Mouse (Mus musculus) intestine, embryonic 15.5 days (tissue): ENCODE results near the gene Fam214a. TPM values are rescaled to one million over a fixed set of nuclear protein-coding genes. Genes with fewer than 3 reads are reported as not detected.

Source experiments
- ATAC-seq: fragments of 200-750 bp; cut with Nextera tagmentation; 2 replicates; pipeline ENCODE4 v1.8.0; 2017; ENCODE audit warnings: moderate TSS enrichment, moderate library complexity
- H3K27ac ChIP-seq: fragments of 300-500 bp; sonication (generic); 2 replicates; pipeline ENCODE4 v1.5.1; 2015; ENCODE audit warnings: mild to moderate bottlenecking, inconsistent platforms
- H3K27me3 ChIP-seq: fragments of 300-500 bp; sonication (generic); replicated peaks from 2 replicates; pipeline ENCODE4 v1.6.1; 2015; ENCODE audit warnings: inconsistent platforms
- H3K36me3 ChIP-seq: fragments of 300-500 bp; sonication (generic); 2 replicates; pipeline ENCODE4 v1.6.1; 2015; ENCODE audit warnings: inconsistent platforms
- H3K4me1 ChIP-seq: fragments of 300-500 bp; sonication (generic); replicated peaks from 2 replicates; pipeline ENCODE4 v1.6.1; 2015; ENCODE audit warnings: inconsistent platforms
- H3K4me2 ChIP-seq: fragments of 300-500 bp; sonication (generic); replicated peaks from 2 replicates; pipeline ENCODE4 v1.6.1; 2015; ENCODE audit warnings: mild to moderate bottlenecking, inconsistent platforms
- H3K4me3 ChIP-seq: fragments of 300-500 bp; sonication (generic); replicated peaks from 2 replicates; pipeline ENCODE4 v1.5.1; 2015; ENCODE audit warnings: inconsistent platforms
- H3K9ac ChIP-seq: fragments of 300-500 bp; sonication (generic); 2 replicates; pipeline ENCODE4 v1.6.1; 2015; ENCODE audit warnings: inconsistent platforms
- H3K9me3 ChIP-seq: fragments of 300-500 bp; sonication (generic); 2 replicates; pipeline ENCODE4 v1.6.1; 2016; ENCODE audit warnings: inconsistent platforms
- WGBS: fragments of 180-500 bp; shearing (Covaris S2); methylation state at CpG from one replicate; pipeline ENCODE4 v1.1.7; 2015; 5-methylcytosine and 5-hydroxymethylcytosine counted together
- polyA plus RNA-seq: library from polyadenylated mRNA; unstranded; fragments of >200 nt; fragmentation: Nextera tagmentation; extraction: Ambion mirVana; gene quantifications from 2 replicates; pipeline ENCODE4 v1.2.1, GENCODE M21; 2015

Fam214a gene
- polyA plus RNA-seq, 1 experiment from 2014 or later = 7.8 TPM

DNA sequence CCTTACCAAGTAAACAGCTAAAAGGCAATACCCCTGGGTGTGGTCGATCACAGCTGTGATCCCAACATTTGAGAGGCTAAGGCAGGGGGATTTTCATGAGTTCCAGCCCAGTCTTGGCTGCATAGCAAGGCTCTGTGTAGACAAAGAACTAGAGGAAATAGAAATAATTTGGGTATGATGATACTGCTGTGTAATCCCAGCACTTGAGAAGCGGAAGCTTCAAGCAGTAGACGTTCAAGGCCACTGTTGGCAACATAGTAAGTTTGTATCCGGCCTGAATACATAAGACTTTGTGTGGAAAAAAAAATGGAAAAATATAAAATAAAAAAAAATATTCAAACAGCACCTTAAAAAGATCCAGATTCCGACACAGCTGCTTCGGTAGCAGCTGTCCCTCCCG, 69.9 kb downstream of the Fam214a start:
- H3K4me3 ChIP-seq = no peak overlapping the region
- H3K27me3 ChIP-seq = no peaks in the 10 kb centered on the region
- 77% methylated on average over 7 of the region's 7 CpGs for WGBS
- no peak overlapping the region for H3K4me2 ChIP-seq
- H3K36me3 ChIP-seq = no peaks in the 10 kb centered on the region
- no peak overlapping the region for H3K9ac ChIP-seq
- no peak overlapping the region for H3K27ac ChIP-seq
- ATAC-seq = no peak
- H3K4me1 ChIP-seq = 0 out of 2 replicates have a peak, but pooled peaks cover 3% of the 10 kb centered on the region
- no peaks in the 10 kb centered on the region for H3K9me3 ChIP-seq

DNA sequence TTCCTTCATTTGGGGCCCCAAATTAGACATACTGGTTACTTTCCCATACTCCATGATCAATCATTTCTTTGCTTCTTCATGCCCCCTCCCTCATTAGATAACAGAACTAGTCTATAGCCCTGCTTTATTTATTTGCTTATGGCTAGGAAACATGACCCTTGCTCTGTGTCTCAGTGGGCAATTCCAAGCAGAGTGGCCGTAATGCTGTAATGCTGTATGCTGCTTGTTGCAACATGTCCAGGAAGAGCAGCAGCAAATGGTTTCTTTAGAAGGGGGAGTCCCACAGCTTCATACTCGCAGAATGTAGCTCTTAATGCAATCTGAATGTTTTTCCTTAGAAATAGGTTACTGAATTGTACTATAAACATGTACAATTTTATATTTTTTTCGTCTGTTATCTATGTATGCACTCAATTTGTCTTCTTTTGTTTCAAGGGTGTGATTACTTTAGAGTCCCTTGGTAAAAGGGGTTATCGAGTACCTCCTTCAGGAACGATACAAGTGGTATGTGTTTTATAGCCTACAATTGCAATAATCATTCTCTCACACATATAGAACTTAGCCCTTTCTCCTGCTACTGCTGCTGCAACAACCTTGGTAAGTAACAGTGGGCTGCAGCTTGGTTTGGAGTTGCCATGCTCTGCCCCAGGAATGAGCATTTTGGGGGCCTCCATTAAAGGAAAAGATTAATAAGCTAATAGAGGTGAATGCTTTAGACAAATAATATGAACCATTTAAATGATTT, 70.6 kb downstream of the Fam214a start:
- Histone ChIP-seq H3K9ac (no peak overlapping the region), H3K27me3 (no peaks in the 10 kb centered on the region), H3K27ac (no peak overlapping the region), H3K9me3 (no peaks in the 10 kb centered on the region), H3K4me2 (no peak overlapping the region), H3K36me3 (no peaks in the 10 kb centered on the region), H3K4me1 (0 out of 2 replicates have a peak, but pooled peaks cover 3% of the 10 kb centered on the region), H3K4me3 (no peak overlapping the region)
- ATAC-seq = peak; percentile 83
- WGBS = 49% methylated on average over 5 of the region's 5 CpGs

DNA sequence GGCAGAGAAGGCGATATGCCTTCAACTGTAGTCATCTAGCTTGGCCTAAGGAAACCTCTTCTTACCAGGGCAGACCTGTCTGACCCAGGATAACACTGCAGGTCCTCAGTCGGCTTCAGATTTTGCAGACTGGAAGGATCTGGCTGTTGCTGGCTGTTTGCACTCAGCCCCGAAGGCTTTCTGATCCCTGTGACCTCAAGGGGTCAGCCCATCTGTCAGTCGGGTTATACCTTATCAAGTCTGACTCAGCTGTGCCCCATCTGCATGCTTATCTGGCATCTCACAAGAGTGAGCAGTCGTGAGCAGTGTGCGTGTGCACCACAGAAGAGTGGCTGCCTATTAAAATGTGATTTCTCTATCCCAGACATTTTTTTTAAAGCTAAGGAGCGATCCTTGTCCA, 71.4 kb downstream of the Fam214a start:
- H3K4me3 ChIP-seq = no peak overlapping the region

DNA sequence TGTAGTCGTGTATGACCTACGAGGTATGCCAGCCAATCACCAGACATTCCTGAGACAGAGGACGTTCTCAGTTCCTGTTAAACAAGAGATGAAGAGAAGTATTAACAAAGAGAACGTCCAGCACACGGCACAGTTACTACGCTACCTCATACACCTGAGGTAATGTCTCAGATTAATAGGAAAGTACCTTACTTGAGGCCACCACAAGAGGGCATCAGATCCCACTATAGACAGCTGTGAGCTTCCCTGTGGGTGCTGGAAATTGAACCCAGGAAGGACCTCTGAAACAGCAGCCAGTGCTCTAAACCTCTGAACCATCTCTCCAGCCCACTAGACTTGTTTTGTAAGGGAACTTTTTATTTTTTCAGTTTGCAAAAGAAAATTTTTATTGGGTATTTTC, 73.0 kb downstream of the Fam214a start:
- Histone ChIP-seq H3K27ac (no peak overlapping the region), H3K36me3 (no peaks in the 10 kb centered on the region), H3K27me3 (no peaks in the 10 kb centered on the region), H3K4me1 (0 out of 2 replicates have a peak, but pooled peaks cover 3% of the 10 kb centered on the region), H3K4me2 (no peak overlapping the region), H3K9me3 (no peaks in the 10 kb centered on the region), H3K9ac (no peak overlapping the region), H3K4me3 (no peak overlapping the region)
- WGBS = 75% methylated on average over 6 of the region's 6 CpGs
- no peak for ATAC-seq

More for the DNA sequence above, 71.4 kb downstream of the Fam214a start:
- Histone ChIP-seq H3K27ac (no peak overlapping the region), H3K9ac (no peak overlapping the region), H3K9me3 (no peaks in the 10 kb centered on the region), H3K4me1 (0 out of 2 replicates have a peak, but pooled peaks cover 3% of the 10 kb centered on the region), H3K27me3 (no peaks in the 10 kb centered on the region), H3K36me3 (no peaks in the 10 kb centered on the region), H3K4me2 (no peak overlapping the region)
- WGBS = 34% methylated on average over 7 of the region's 7 CpGs
- ATAC-seq = peak; percentile 80

DNA sequence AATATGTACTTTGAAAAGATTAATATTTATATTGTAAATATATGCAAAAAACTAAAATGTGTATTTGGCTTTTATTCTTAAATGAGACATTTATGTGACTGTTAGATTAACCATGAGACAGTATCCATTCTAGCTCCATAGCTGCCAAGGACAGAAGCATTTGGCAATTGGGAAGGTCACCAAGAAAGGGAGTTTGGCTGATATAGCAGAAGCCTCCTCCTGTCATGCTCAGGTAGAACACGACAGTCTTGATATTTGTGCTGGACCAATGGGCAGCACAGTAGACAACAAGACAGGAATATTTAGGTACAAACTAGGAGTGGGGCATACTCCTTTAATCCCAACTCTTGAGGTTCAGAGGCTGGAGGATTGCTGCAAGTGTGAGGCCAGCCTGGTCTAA, 79.7 kb downstream of the Fam214a start:
- WGBS = 91% methylated on average over 1 of the region's 1 CpGs

DNA sequence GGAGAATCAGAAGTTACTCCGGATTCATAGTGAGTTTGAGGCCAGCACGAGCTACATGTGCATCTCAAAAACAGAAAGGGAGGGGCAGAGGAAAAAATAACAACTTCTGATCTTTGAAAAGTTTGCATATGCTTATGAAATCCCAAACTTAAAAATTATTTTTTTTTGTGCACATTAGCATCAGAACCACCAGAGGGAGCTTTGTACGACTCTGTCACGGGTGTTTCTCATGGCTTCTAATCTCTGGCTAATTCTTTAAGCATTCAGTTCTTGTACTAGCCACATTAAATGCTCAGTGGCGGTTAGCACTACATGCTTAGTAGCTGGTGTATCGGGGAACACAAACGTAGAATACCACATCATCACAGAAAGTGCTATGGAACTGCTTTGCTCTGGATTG, 80.5 kb downstream of the Fam214a start:
- no peak for ATAC-seq
- H3K27me3 ChIP-seq = no peaks in the 10 kb centered on the region

More for the DNA sequence above, 79.7 kb downstream of the Fam214a start:
- Histone ChIP-seq H3K27me3 (no peaks in the 10 kb centered on the region), H3K4me1 (no peaks in the 10 kb centered on the region), H3K9ac (no peak overlapping the region), H3K4me2 (no peak overlapping the region), H3K4me3 (no peak overlapping the region), H3K27ac (no peak overlapping the region), H3K36me3 (no peaks in the 10 kb centered on the region), H3K9me3 (no peaks in the 10 kb centered on the region)
- no peak for ATAC-seq

DNA sequence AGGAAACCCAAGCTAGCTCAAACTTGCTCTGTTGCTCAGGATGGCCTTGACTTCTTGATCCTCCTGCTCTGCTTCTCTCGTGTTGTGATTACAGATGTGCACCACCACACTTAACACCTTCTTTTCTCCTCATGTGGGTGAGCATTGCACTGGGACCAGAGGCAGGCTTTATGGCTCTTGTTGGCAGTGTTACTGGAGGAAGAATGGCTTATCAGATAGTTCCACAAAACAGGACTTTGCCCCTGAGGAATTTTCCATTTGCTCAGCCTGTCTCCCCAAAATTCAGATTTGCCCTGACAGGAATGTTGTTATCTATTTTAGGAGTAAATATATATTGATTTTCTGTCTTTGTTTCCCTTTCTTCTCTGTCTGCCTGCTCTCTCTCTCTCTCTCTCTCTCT, 82.0 kb downstream of the Fam214a start:
- Histone ChIP-seq H3K27ac (no peak overlapping the region), H3K4me2 (no peak overlapping the region), H3K27me3 (no peaks in the 10 kb centered on the region), H3K9me3 (no peaks in the 10 kb centered on the region), H3K36me3 (no peaks in the 10 kb centered on the region), H3K4me1 (peaks cover 4% of the 10 kb centered on the region), H3K4me3 (no peak overlapping the region), H3K9ac (no peak overlapping the region)
- no peak for ATAC-seq
- WGBS = 36% methylated on average over 1 of the region's 1 CpGs

More for the DNA sequence above, 80.5 kb downstream of the Fam214a start:
- Histone ChIP-seq H3K9me3 (no peaks in the 10 kb centered on the region), H3K27ac (no peak overlapping the region), H3K36me3 (no peaks in the 10 kb centered on the region), H3K4me1 (no peaks in the 10 kb centered on the region), H3K9ac (no peak overlapping the region), H3K4me2 (no peak overlapping the region), H3K4me3 (no peak overlapping the region)
- 57% methylated on average over 7 of the region's 7 CpGs for WGBS

DNA sequence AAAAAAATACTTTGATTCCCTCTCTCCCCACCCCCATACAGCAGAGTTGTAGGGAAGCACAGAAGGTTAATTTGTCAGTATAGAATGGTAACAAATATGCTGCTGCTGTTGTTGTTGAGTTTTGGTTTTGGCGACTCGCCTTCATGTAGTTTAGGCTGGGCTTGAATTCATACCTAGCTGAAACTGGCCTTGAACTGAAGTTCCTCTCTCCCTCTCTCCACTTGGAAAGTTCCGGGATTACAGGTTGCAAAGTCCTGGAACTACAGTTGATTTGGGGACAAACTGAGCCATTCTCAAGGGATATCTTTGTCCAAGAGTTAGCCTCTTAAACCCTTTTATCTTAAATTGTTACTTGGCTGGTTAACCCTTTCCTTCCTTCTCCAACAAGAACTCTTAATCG, 83.3 kb downstream of the Fam214a start:
- Histone ChIP-seq H3K4me2 (no peak overlapping the region), H3K27me3 (no peaks in the 10 kb centered on the region), H3K4me3 (no peak overlapping the region), H3K36me3 (no peaks in the 10 kb centered on the region), H3K9ac (no peak overlapping the region), H3K27ac (no peak overlapping the region), H3K4me1 (peaks cover 4% of the 10 kb centered on the region), H3K9me3 (no peaks in the 10 kb centered on the region)
- ATAC-seq = no peak
- WGBS = 72% methylated on average over 4 of the region's 4 CpGs

DNA sequence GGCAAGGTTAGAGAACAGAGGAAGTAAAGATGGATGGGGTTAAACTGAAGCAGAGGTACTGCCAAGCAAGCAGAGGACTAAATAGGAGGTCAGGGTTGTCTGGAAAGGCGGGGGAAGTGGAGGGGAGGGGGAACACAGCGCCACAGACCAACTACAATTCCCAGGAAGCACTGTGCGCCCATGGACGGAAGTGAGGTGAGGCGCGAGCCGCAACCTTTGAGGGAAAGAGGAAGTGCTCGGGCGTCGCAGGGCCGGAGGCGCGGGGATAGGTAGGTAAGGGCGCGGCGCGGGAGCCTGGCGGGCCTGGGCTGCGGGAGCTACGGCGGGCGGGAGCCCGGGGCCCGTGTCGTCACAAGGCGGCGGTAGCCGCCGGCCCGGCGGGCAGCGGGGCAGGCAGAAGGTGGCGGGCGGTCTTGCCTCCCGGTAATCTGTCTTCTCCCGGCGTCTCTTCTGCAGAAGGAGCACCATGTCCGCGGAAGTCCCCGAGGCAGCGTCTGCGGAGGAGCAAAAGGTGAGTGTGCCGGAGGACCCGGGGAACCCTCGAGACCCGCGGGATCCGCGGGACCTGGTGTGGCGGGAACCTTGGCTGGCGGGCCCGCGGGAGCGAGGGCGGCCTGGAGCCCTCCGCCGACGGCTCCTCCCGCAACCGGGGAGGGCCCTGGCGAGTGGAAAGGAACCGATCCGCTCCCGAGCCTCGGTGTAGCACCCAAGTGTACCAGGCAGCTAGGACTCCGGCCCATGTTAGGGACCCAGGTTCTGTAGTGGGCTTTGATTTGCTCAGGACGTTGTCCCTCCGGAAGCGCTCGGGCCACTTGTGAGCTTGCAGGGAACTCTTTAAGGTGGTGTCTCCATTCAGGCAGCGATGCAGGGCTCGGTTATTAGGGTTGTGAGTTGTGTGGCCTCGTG, 85.0 kb downstream of the Fam214a start, which contains the start of gene Arpp19:
TSS of gene Arpp19 (plus strand) at position 164 of the 906 bp plus-strand sequence.
- Histone ChIP-seq H3K9ac (peak within 1 kb of the TSS; percentile 94), H3K27me3 (no peaks in the 10 kb centered on the region), H3K27ac (peak within 1 kb of the TSS; percentile 76), H3K4me3 (peak within 1 kb of the TSS; percentile 67), H3K36me3 (no peaks in the 10 kb centered on the region), H3K4me2 (peak within 1 kb of the TSS; percentile 61), H3K9me3 (no peaks in the 10 kb centered on the region), H3K4me1 (peaks cover 4% of the 10 kb centered on the region)
- ATAC-seq = peak; percentile 95
- WGBS = under 1% methylated on average over 61 of the region's 73 CpGs

DNA sequence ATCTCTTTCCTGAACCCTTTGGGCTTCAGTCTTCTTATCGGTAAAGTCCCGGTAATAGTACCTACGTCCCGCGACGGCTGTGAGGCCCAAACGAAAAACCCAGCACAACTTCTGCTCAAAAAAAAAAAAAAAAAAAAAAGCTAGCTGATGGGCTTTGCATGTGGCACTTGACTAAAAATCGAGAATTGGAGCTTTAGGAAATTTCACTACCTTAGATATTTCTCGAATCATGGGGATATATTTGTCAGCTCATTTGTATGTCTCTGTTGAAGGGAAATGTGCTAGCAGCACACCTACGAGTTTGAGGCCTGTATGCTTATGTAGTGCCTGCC, 85.6 kb downstream of the Fam214a start:
- Histone ChIP-seq H3K4me3 (peak overlapping the region; percentile 67), H3K4me2 (peak overlapping the region; percentile 61), H3K9ac (peak overlapping the region; percentile 94), H3K27me3 (no peaks in the 10 kb centered on the region), H3K27ac (no peak overlapping the region), H3K36me3 (0 out of 2 replicates have a peak, but pooled peaks cover 3% of the 10 kb centered on the region), H3K4me1 (peaks cover 4% of the 10 kb centered on the region), H3K9me3 (no peaks in the 10 kb centered on the region)
- 1% methylated on average over 10 of the region's 10 CpGs for WGBS
- no peak for ATAC-seq

DNA sequence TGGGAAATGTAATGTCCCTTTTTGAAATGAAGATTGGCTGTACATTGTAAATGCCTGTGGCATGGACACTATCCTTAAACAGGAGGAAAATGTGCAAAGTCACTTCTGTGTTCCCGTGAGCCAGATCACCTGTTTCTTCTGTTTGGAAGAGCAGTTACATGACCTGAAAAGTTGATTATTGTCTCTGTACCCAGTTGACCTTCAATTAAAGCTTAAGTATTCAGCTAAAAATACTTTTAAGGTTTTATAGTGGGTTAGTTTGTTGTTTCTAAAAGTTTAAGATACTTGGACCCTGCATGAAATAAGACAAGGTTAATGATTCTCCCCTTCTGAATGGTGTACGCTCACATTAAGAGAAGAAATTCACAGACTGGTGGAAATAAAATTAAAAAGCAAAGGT, 87.9 kb downstream of the Fam214a start:
- no peak overlapping the region for H3K27ac ChIP-seq
- no peak overlapping the region for H3K9ac ChIP-seq
- H3K36me3 ChIP-seq = 0 out of 2 replicates have a peak, but pooled peaks cover 3% of the 10 kb centered on the region
- peaks cover 4% of the 10 kb centered on the region for H3K4me1 ChIP-seq
- no peaks in the 10 kb centered on the region for H3K27me3 ChIP-seq
- no peak overlapping the region for H3K4me3 ChIP-seq
- WGBS = 72% methylated on average over 2 of the region's 2 CpGs
- no peaks in the 10 kb centered on the region for H3K9me3 ChIP-seq
- no peak overlapping the region for H3K4me2 ChIP-seq
- no peak for ATAC-seq

DNA sequence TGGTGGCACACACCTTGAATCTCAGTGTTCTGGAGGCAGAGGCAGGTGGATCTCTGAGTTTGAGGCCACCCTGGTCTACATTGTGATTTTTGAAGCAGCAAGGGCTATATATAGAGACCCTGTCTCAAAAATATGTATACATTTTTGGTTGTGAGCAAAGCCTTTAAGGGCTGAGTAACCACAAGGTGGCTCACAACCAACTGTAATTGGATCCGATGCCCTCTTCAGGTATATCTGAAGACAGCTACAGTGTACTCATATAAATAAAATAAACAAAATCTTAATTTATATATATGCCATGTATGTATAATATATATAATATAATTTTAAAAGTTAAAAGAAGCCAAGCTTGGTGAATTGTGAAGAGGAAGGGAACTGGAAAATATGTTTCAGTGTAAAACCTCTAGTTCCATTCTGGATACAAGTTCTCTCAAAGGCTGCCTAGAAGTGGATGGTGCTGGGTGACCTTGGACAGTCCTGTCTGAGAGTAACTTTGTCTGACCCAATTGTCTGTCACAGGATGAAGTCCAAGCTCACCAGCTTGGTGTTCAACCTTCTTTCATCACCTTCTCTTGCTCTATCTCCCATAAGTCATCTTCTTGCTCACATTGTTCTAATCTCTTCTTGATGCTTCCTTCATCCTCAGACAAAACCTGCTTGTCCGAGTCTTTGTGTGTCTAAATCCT, 89.3 kb downstream of the Fam214a start:
- Histone ChIP-seq H3K36me3 (0 out of 2 replicates have a peak, but pooled peaks cover 3% of the 10 kb centered on the region), H3K9ac (no peak overlapping the region), H3K9me3 (no peaks in the 10 kb centered on the region), H3K27me3 (no peaks in the 10 kb centered on the region), H3K4me3 (no peak overlapping the region), H3K4me1 (peaks cover 4% of the 10 kb centered on the region), H3K27ac (no peak overlapping the region), H3K4me2 (no peak overlapping the region)
- no peak for ATAC-seq
- 81% methylated on average over 2 of the region's 2 CpGs for WGBS
